Mouse (Mus musculus) granulocyte monocyte progenitor cell, adult 5-6 weeks (primary cell): ENCODE measurements around the gene 4921507P07Rik. TPM values are rescaled to one million over a fixed set of nuclear protein-coding genes. Genes with fewer than 3 reads are reported as not detected.

Experiments used
- total RNA-seq, 2 experiments: library from RNA; stranded (forward) in 1 of 2; stranded (reverse) in 1 of 2; fragments of 200-712, 200-1000 nt in 1 of 2; fragments of >200 nt in 1 of 2; fragmentation: Nextera tagmentation in 1 of 2; gene quantifications; 2 replicates each; pipeline ENCODE4 v1.2.3; 2014 to 2017

Gene 4921507P07Rik
- total RNA-seq, 2 experiments from 2014 or later: 1.1 to 1.6 TPM

Other genes with a start within 250 kb of the 4921507P07Rik start
- gene Osbpl3, start 140.4 kb downstream of the 4921507P07Rik start, total RNA-seq (2014; fragmentation: Nextera tagmentation): 9.1 TPM in 2 replicates
- gene Osbpl3, start 140.4 kb downstream of the 4921507P07Rik start, total RNA-seq (2017): 8.9 and 9.3 TPM in 2 replicates
- 107 and 124 TPM in 2 replicates for gene Cycs, start 30.1 kb downstream of the 4921507P07Rik start, total RNA-seq (2014; fragmentation: Nextera tagmentation)
- gene Cycs, start 30.1 kb downstream of the 4921507P07Rik start, total RNA-seq (2017): 136 and 163 TPM in 2 replicates
- gene Npvf, start 57.8 kb upstream of the 4921507P07Rik start, total RNA-seq (2014; fragmentation: Nextera tagmentation): not detected in 2 replicates
- not detected in 2 replicates for gene Npvf, start 57.8 kb upstream of the 4921507P07Rik start, total RNA-seq (2017)